Mouse (Mus musculus): ENCODE measurements around the gene Ankrd34a. TPM values are rescaled to one million over a fixed set of nuclear protein-coding genes. Genes with fewer than 3 reads are reported as not detected.
"Not testable (repeated sequence)": the region's sequence is repeated elsewhere in the genome, so short reads cannot be mapped to it uniquely, and the experiment has no call there.

Gene Ankrd34a
- total RNA-seq, 2 experiments from 2014 or later = 0.96 to 1.9 TPM

GRCm38 (mm10) chr3:96579885-96580454 lies 16.5 kb upstream of the Ankrd34a start:
- DNase-seq = peak; percentile 91

DNA sequence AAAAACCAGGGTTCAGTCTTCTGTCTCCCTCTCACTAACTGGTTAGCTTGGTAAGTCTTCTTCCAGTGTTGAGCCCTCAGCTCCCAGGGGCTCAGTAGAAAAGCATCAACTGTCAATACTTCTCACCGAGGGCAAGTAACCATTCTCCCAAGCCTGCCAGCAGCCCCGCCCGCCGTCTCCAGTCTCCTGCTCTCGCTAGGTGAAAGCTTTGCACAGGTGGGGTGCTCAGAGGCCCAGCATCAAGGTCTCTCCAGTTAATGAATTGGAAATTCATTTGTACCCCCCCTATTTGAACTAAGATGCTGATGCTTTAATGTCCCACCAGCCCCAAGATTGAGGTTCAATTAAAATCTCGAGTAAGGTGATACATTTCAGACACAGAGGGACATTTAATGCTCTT lies 15.3 kb upstream of the Ankrd34a start:
- no peak for DNase-seq

DNA sequence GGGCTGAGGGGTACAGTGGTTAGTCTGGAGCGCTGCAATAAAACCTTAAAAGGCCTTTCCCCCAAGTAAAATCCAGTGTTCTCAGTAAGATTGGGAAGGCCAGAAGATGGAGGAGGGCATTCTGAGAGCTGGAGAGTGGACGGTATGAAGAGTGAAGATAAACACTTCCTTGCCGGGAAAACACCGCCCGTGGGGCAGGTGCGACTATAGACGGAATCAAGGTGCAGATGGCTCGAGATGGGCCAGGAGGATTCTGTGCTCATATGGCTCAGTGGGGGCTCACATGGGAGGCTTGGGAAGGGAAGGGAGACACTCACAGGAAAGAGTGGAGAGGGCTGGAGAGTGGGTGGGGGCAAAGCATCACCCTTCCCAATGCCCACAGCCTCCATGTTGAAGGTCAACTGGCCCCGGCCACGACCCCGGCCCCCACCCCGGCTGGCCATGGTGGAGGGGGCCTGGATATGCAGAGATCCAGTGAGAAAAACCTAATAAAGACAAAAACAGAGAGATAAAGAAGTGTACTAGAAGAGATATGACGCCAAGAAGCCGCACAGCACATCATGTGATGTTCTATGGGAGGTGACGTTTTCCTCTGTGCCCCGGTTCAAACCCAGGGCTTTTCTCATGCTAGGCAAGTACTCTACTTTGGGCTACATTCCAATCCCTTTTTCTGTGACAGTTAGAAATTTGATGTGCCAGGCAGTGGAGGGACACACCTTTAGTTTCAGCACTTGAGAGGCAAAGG lies 14.5 kb upstream of the Ankrd34a start:
- no peak for DNase-seq

DNA sequence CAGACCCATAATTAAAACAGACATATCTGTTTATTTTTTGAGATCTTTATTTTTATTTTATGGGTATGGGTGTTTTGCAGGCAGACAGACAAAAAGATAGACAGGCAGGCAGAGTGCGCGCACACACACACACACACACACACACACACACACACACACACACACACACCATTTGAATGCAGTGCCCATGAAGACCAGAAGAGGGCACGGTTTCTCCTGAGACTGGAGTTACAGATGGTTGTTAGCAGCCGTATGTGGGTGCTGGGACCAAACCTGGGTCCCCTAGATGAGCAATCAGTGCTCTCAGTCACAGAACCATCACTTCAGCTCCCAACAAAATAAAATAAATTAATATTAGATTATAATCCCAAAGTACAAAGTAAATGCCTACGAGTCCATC lies 13.1 kb upstream of the Ankrd34a start:
- DNase-seq = no peak

- DNase-seq = no peak
Measured at GRCm38 (mm10) chr3:96590657-96591056, 5.8 kb upstream of the Ankrd34a start.

GRCm38 (mm10) chr3:96593374-96593773 lies 3.1 kb upstream of the Ankrd34a start:
- no peak for DNase-seq

DNA sequence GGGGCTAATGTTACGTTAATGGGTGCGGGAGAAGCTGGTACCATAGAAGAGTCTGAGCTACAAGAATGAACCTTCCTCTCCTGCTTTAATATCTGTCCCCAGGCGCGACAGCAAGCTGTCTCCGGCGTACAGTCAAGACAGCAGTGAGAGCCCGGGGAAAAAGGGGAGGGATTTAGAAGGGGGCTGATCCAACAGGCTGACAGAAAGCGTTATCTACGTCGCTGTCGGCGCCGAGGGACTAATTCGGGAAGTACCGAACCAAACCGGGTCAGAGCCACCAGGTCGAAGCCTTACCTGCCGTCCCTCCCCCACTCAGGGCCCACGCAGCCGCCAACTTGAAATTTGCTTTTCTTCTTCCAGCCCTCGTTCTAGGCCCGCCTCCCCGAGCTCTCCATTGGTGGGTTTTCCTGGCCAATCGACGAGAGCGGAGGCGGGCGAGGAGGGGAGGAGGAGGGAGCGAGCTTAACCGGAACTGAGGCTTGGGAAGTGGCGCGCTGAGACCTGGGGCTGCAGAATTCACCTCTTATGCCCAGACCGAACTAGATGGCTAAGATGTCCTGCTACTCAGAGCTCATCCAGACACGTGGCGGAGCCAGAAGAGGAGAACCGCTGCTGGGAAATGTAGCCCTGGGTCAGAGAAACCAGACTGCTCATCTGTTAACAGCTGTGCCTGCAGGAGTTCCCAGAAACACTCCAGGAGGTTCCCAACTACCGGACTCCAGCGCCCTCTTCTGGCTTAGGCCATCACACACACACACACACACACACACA lies 2.5 kb upstream of the Ankrd34a start, which contains the start of gene Polr3gl:
Gene Polr3gl (minus strand): TSS at position 392 of the 771 bp plus-strand sequence.
- peak; percentile 91 for DNase-seq

DNA sequence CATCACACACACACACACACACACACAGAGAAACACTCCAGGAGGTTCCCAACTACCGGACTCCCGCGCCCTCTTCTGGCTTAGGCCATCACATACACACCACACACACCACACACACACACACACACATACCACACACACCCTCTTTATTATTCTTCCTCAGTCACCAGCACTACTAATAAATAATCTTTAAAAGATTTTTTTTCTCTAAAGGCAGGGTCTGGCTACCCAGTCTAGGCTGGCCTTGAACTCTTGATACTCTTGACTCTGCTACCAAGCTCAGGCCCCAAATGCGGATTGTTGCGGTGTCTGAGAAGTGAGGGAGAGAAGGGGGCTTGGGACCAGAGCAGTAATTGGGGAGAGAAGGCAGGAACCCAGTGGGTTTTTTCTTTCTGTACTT lies 1.6 kb upstream of the Ankrd34a start:
- no peak for DNase-seq

DNA sequence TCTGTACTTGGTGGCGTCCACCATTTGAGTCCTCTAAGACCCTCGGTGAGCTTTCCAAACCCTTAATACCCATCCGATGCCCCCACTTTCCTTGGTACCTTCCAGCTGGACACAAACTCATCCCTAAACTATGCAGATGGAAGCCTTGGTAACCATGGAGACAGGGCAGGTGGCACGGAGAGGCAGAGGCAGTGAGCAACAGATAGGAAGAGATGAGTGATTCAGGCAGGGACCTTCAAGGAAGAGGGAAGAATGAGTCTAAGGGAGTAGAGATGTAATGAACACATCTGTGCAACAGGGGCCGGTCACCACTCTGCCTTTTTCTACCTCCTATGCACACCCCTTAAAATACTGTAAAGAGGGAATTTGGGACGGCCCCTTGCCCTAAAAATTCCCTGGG lies 775 bp upstream of the Ankrd34a start:
- no peak for DNase-seq

DNA sequence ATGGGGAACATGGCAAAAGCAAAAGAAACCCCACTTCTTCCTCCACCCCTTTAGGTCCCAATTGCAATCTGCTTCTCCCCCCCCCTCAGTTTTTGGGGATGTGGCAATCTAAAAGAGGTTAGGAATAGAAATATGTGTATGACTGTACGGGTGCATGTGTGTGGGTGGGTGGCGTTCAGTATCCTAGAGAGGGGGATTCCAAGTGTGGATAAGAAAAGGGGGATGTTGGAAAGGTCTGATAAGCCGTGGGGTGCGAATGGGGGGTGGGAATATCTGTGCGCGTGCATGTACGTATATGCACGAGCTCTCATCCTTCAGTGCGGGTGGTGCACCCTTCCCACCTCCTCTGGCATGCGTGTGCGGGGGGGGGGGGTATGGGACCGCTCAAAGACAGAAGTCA lies 419 bp downstream of the Ankrd34a start:
- no peak for DNase-seq

DNA sequence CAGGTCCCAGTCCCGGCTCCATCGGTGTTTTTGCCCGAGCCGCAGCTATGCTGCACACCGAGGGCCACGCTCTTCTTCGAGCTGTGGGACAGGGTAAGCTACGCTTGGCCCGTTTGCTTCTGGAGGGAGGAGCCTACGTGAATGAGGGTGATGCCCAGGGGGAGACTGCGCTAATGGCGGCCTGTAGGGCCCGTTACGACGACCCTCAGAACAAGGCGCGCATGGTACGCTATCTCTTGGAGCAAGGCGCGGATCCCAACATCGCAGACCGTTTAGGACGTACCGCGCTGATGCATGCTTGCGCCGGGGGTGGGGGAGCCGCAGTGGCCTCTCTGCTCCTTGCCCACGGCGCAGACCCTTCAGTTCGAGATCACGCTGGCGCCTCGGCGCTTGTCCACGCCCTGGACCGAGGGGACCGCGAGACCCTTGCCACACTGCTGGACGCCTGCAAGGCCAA lies 1.0 kb downstream of the Ankrd34a start:
- DNase-seq = no peak

- peak; percentile 70 for DNase-seq
Measured at GRCm38 (mm10) chr3:96598156-96599068, 2.0 kb downstream of the Ankrd34a start.

GRCm38 (mm10) chr3:96599069-96599393 lies 2.6 kb downstream of the Ankrd34a start:
- DNase-seq = no peak

GRCm38 (mm10) chr3:96599411-96599810 lies 3.0 kb downstream of the Ankrd34a start:
- no peak for DNase-seq

- peak; percentile 87 for DNase-seq
Measured at GRCm38 (mm10) chr3:96600639-96601250, 4.3 kb downstream of the Ankrd34a start, which contains the start of gene Lix1l. Gene Lix1l (plus strand): TSS chr3:96601149.

GRCm38 (mm10) chr3:96601251-96601787 lies 4.9 kb downstream of the Ankrd34a start:
- peak; percentile 76 for DNase-seq

- no peak for DNase-seq
Measured at GRCm38 (mm10) chr3:96601941-96602703, 5.7 kb downstream of the Ankrd34a start.

DNA sequence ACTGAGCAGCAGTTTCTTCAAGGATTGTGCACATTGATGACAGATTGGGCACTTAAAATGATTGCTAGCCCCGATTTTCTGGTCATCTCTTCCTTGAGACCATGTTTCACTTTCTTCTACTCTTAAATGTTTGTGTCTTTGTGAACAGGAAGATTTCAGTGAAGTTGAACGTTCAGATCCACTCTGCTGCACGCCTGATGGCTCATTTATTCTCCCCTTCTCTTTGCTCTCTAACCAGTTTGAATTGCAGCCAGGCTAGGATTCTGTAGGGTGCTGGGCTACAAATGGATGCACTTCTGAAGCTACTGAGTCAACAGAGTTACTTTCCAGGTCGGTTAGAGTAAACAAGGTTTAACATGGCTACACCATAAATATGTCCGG lies 6.3 kb downstream of the Ankrd34a start:
- DNase-seq = no peak

DNA sequence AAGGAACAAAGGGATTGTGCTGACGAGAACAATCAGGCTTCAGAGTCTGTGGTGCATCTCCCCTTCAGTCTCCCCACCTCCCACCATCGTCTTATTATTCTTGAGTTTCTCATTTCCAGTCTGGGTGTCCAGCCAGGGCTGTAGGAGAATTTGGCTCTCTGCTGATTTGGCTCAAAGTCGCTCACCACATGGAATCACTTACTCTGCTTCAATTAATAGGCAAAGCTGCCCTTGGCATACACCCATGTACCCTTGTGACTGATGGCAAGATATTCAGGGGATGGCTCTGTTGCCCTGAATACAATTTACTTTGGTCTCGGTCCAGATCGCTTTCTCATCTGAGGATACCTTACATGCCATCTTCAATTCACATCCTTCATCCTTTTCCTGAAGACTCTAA lies 6.9 kb downstream of the Ankrd34a start:
- DNase-seq = no peak

DNA sequence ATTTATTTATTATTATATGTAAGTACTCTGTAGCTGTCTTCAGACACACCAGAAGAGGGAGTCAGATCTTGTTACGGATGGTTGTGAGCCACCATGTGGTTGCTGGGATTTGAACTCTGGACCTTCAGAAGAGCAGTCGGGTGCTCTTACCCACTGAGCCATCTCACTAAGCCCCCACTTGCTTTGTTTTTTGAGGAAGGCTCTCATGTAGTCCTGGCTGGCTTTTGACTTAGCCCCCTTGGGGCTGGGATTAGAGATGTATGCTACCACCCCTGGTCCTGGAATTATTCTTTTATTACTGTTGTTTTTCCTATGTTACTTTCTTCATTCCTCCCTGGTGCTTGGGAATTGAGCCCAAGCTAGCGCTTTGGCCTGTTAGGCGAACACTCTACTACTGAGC lies 9.6 kb downstream of the Ankrd34a start:
- not testable (repeated sequence) for DNase-seq

GRCm38 (mm10) chr3:96606618-96607017 lies 10.2 kb downstream of the Ankrd34a start:
- DNase-seq = no peak
